Mouse (Mus musculus) central nervous system, embryonic 11.5 days (tissue): ENCODE data around the gene Zmiz1. TPM values are rescaled to one million over a fixed set of nuclear protein-coding genes. Genes with fewer than 3 reads are reported as not detected.

Experiments
- polyA plus RNA-seq: library from polyadenylated mRNA; depleted of rRNA; stranded (reverse); fragments of >200 nt; gene quantifications from 2 replicates; pipeline ENCODE4 v1.2.3, GENCODE M21; 2012; rRNA removed

The Zmiz1 gene
- polyA plus RNA-seq, result 45.4 and 63.7 TPM in 2 replicates

GRCm38 (mm10) chr14:25459016-25459393 lies at the start of gene Zmiz1:
Zmiz1 (plus strand) TSS chr14:25459185.

DNA sequence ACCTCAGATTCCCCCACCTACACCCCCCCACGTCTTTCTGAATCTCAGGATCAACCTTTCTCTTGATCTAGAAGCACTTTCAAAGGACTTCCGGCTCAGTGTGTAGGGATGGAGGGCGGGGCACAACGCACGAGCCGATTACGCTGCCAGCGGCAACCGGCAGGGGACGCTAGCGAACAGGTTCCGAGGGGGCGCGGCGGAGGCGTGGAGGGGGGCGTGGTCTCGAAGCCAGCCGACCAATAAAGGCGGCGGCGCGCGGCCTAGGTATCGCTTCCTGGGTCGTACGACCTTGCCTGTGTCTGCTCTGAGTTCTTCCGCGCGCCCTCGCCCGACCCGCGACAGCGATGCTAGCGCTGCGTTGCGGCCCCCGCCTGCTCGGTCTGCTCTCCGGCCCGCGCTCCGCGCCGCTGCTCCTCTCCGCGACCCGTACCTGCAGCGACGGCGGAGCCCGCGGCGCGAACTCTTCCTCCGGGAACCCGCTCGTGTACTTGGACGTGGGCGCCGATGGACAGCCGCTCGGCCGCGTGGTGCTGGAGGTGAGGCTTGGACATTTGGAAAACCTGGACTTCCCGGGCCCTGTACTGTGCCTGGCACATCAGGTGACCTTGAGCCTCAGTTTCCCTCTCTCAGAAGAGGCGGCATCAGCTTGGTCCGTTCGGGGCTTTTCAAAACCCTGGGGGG lies 235.0 kb downstream of the Zmiz1 start, which contains the start of gene Ppif:
TSS of gene Ppif (plus strand) at position 267 of the 681 bp plus-strand sequence.

Other genes with a start within 250 kb of the Zmiz1 start
- gene Ppif, start 235.0 kb downstream of the Zmiz1 start, polyA plus RNA-seq, result 43.6 and 59.6 TPM in 2 replicates